Mouse (Mus musculus) mature B cell (primary cell): ENCODE measurements around the gene Bdnf.

ENCODE experiments used
- in situ Hi-C: fragments of 300-500 bp; cut with MboI; formaldehyde crosslinking; loops from 2 replicates; pipeline ENCODE4 v1.14.3; 2019

Gene Bdnf

DNA sequence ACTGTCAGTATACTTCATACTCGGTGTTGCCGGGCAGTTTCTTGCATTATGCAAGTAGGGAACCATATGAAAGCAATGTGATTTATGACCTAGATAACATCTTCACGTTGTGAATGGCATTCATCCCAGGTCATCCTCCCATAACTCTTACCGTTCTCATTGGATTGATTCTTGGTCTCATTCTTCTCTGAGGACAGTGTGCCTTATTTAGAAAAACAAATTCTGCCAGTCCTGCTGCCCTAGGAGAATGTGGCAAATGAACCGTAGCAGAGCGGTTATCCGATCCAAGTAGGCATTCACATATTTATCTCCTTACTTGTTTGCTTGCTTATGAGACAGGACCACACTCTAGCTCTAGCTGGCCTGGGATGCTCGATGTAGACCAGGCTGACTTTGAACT is 32.0 kb downstream of the Bdnf start:
- in situ Hi-C loops, result no loop called here

- in situ Hi-C loops, result no loop called here
These were observed 34.8 kb downstream of the Bdnf start for GRCm38 (mm10) chr2:109709346-109709745.

DNA sequence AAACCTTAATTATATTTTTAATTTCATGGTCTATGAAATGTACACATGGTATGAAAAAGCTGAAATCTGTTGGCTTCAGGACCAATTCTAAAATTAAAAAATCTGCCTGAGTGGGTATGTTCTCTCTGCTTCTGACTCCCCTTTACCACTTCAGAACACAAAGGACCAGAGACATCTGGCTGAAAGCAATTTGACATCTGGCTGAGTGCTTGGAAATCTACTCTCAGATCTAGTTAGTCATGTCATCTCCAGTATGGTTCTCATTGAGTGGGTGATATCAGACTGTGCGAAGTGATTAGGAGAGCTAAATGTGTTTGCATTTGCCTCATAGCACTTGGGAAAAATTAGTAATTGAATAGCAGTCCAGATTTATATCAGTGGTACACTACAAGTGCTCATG is 36.5 kb downstream of the Bdnf start:
- in situ Hi-C loops, result no loop called here

- in situ Hi-C loops, result no loop called here
These were observed 50.8 kb downstream of the Bdnf start for GRCm38 (mm10) chr2:109725261-109725660.

DNA sequence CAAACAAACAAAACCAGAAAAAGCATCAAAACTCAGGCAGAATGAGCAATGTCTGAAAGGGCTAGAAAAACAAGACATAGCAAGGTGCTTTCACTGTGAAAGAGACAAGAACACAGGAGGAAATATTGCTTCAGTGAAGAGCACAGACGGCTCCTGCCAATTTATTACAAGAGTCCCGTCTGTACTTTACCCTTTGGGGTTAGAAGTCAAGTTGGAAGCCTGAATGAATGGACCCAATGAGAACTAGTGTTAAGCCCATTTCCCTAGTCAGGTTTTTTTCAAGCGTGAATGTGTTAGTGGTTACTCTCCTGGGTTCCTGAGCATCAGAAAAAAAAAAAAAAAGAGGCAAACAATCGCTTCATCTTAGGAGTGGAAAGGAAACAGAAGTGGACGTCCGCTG is 51.3 kb downstream of the Bdnf start:
- in situ Hi-C loops, result no loop called here

DNA sequence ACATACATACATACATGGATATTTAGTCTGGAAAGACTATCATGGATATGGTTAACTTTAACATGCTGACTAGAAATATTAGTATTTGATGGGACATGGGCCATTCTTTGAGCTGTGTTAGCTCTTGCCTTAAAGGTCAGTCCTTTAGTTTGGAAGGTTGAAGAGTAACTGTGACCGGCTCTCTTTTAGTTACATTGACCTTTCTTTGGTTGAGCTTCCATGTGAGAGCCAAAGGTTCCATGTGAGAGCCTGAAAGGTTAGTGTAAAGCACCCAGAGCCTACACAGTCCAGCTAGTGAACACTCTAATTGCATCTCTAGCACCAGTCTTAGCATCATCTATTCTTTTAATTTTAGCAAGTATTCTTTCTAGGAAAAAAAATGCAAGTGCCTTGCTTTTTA is 54.7 kb downstream of the Bdnf start:
- in situ Hi-C loops, result no loop called here

GRCm38 (mm10) chr2:109733201-109734039 is 58.9 kb downstream of the Bdnf start:
- in situ Hi-C loops, result no loop called here

- in situ Hi-C loops, result no loop called here
These were observed 59.7 kb downstream of the Bdnf start for GRCm38 (mm10) chr2:109734228-109734627.

DNA sequence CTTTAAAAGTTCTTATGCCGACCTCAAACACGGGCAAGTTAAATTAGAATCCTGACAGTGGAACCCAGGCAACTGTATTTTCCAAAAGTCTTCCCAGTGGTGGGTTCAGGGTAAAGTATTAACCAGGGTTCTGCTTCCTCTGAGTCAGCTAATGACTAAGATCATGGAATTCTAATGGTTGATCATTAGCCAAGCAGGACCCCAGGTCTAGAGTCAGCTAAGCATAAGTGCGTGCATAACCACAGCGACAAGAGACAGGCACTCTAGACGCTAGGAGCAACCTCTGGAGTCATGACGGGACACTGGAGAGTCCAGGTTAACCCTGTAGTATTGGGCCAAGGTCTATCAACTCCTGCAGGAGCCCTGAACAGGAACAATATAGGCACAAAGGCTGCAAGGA is 60.2 kb downstream of the Bdnf start:
- in situ Hi-C loops, result no loop called here

DNA sequence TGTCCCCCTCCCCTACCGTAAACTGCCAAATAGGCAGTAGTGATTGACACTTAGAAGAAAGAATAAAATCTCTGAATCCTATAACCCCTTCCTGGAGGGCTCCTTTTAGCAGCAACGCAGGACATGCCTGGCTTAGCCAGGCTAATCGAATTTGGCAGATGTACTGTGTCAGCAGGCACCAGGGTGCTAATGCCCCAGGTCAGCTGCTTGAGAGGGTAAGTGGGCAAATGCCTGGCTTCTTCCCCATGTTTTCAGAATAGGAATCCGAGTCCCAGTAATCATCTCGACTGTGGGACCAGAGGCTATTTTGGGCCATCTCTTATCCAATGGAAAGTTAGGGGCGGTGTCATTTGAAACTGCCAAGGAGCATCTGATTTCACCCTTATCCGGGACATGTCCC is 60.8 kb downstream of the Bdnf start:
- in situ Hi-C loops, result no loop called here

DNA sequence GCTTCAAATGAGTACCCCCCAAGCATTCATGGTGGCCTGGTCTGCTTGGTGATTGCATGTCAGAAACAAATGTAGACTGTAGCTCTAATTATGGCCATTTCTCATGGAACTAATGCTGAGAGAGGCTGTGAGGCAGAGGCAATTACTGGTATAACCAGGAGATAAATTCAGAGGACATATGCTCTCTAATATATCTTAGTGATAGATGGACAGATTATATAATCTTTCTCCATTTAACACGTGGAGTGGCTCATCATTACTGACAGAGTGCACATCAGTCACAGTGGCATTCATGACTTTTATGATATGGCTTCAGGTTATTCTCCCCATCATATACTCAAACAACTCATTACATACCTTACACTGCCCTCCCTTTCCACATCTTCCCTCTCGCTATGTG is 61.8 kb downstream of the Bdnf start:
- in situ Hi-C loops, result no loop called here

GRCm38 (mm10) chr2:109738331-109738730 is 63.8 kb downstream of the Bdnf start:
- in situ Hi-C loops, result no loop called here

DNA sequence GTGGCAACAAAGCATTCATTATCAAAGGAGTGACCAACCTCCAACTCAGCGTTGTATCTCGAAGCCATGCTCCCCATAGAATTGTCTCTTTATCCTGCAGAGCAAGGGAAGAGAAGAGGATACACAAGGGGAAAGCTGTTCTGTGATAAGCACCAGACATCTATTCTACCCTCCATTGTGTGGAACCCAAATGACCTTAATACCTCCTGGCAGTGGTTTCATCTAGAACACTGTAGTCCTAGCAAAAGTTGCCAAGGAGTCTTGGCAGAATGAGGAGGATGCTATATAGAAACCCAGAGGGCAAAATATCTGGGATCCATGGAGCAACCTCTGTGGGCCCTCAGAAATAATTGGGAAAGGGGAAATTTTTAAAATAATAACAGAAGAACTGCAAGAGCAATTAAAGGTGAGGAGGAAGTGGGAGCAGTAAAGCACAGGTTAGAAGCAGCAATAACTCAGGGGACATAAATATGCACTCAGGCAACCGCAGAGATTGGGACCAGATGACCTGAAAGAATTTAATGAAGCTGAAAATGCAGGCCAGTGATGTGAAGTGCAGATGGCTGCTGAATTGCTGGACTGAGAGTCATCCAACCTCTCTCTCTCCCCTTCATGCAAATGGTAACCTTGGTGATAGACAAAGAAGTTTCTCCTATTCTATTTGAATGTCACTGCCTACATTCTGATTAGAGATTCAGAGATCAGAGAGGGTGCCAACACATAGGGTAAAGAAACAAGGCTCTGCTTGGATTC is 68.9 kb downstream of the Bdnf start:
- in situ Hi-C loops, result no loop called here

DNA sequence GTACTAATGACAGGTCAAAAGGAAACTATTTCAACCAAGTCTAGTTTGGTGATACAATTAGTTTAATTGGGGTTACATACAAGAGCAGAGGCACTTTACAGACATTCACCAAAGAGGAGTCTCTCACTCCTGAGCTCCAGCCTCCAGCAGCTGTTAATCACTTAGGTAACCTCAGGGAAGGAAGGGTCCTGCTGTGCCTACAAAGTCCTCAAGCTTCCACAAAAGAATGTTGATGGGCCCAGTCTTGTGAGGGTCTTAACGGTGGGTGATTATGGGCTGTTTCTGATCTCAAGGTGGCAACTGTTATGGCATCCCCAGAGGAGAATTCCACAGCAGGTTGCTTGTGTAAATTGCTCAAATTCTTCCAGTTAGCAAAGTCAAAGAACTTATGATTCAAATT is 71.7 kb downstream of the Bdnf start:
- in situ Hi-C loops, result no loop called here

DNA sequence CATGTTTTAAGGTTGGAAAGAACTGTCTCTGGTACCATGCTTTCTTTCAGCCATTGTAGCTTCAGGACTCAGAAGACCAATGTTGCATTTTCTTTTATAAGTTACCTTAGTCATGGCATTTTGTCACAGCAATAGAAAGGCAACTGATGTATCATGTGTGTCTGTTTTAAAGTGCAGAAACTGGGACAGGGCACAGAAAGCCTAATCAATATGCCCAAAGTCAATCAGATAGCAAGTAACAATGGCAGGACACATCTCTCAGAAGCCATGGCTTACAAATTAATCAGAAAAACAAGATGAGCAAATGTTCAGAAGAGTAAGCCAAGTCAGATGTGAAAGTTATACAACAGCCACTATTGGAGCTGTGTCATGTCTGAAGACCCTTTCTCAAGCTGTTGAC is 73.9 kb downstream of the Bdnf start:
- in situ Hi-C loops, result no loop called here

- in situ Hi-C loops, result no loop called here
These were observed 74.3 kb downstream of the Bdnf start for GRCm38 (mm10) chr2:109748815-109749214.

- in situ Hi-C loops, result no loop called here
These were observed 75.5 kb downstream of the Bdnf start for GRCm38 (mm10) chr2:109749964-109750363.

GRCm38 (mm10) chr2:109750484-109750883 is 76.0 kb downstream of the Bdnf start:
- in situ Hi-C loops, result no loop called here

DNA sequence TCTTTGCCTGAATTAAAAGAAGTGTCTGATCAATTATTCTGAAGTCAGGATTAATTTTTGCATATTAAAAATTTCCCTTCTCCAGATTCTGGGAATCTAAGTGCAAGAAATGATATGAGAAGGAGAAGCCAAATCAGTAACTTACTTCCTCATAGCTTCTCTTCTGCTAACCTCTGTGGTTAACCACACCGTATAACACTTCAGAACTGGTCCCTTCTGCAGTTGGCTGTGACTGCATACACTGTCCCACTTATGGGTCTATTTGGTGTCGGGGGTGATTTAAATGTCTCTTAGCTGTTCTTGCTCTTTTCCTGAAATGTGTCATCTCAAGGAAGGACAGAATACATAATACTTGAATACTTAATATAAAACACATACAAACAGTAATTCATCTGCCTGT is 81.8 kb downstream of the Bdnf start:
- in situ Hi-C loops, result no loop called here

DNA sequence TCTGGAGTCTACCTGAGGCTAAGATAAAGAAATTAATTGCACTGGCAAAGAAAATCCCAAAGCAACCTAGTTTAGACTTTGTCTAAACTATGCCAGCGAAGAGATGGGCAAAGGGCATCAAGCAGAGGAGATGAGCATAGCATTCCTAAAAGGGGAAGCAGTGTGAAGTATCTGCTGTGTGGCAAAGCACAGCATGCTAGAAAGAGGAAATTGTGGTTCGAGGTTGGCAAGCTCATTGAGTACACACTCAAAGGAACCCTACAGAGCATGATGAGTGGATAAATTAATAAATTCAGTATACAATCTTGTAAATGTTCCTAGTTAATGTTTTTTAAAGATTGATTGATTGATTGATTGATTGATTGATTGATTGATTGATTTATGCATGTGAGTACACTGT is 92.3 kb downstream of the Bdnf start:
- in situ Hi-C loops, result no loop called here

DNA sequence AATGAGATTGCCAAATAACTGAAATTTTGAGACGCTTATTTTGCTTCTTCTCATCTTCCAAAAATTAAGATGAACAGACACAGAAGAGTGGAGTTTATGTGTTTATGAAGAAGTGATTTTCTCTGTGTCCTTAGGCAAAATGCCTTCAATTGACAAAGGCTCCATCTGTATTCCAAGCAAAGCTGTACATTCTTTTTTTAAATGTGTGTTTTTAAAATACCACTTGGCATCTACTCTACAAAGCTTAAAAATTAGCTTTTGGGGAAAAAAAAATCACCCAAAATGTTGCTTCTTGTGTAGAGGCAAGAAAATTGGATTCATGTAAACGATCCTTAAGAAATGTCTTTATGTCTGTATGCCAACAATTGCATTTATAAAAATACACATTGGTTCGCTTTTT is 94.3 kb downstream of the Bdnf start:
- in situ Hi-C loops, result no loop called here

GRCm38 (mm10) chr2:109776374-109776773 is 101.9 kb downstream of the Bdnf start:
- in situ Hi-C loops, result no loop called here
